Mouse (Mus musculus): ENCODE results near the gene Capn3. TPM values are rescaled to one million over a fixed set of nuclear protein-coding genes. Genes with fewer than 3 reads are reported as not detected.

Capn3 gene
- polyA plus RNA-seq, 1 experiment, result 69.8 TPM

DNA sequence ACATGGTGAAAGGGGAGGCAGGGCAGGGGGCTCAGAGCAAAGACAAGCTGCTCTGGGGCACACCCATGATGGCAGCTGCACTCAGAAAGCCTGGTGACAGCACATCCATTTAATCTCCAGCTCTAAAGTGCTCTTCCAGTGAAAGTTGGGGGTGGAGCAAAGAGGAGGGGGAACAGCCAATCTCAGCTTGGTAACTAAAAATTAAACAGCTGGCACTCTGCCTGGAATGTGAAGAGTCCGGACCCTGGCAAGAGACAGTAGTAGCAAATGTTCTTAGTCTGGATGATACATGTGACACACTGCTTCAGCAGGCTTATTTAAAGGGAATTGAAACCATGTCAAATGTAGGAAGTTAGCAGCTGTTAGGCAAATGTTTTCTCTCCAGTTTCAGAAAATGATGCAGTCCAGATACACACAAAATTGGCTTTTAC, 84.0 kb downstream of the Capn3 start:
- 88% methylated on average over 1 of the region's 1 CpGs for WGBS
- Histone ChIP-seq H3K27me3 (ENCODE audit: control insufficient read depth, insufficient read depth, low read length) (no peaks in the 10 kb centered on the region), H3K36me3 (ENCODE audit: control insufficient read depth, insufficient read depth, low read length) (peaks cover 17% of the 10 kb centered on the region), H3K27ac (ENCODE audit: control insufficient read depth, insufficient read depth, low read length) (no peak overlapping the region), H3K4me1 (replicated peaks; ENCODE audit: control insufficient read depth, insufficient read depth, low read length) (0 out of 2 replicates have a peak, but pooled peaks cover 2% of the 10 kb centered on the region), H3K4me3 (ENCODE audit: control insufficient read depth, insufficient read depth, low read length) (no peak overlapping the region)
- no peak for DNase-seq
- TF ChIP-seq POLR2A (IDR thresholded peaks at IDR 0.05; ENCODE audit: control insufficient read depth, extremely low read depth, insufficient read depth, low read length, poor library complexity) (no peak), CTCF (IDR thresholded peaks at IDR 0.05; ENCODE audit: borderline replicate concordance, control insufficient read depth, extremely low read depth, insufficient read depth, low read length, poor library complexity) (no peak)

DNA sequence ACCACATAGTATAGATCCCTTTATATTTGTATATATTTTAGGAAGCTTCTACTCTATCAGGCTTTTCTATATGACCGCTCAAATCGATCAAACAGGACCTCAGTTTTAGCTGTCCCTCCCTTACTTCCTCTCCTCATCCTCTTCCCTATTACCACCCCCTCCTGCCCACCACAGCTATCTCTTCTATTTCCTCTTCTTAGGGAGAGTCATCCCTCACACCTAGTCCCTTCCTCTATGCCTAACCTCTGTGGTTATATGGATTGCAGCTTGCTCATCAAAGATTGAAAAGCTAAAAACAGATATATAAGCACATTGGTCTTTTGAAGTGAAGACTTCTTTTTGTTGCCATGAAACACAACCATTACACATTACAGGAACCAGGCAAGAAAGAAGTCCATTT, 88.9 kb downstream of the Capn3 start:
- TF ChIP-seq CTCF (IDR thresholded peaks at IDR 0.05; ENCODE audit: borderline replicate concordance, control insufficient read depth, extremely low read depth, insufficient read depth, low read length, poor library complexity) (no peak), POLR2A (IDR thresholded peaks at IDR 0.05; ENCODE audit: control insufficient read depth, extremely low read depth, insufficient read depth, low read length, poor library complexity) (no peak)
- H3K36me3 ChIP-seq (ENCODE audit: control insufficient read depth, insufficient read depth, low read length), result peaks cover 6% of the 10 kb centered on the region; the same call in 1 of the 2 replicates
- no peak for DNase-seq
- 0 out of 2 replicates have a peak, but pooled peaks cover 1% of the 10 kb centered on the region for H3K4me1 ChIP-seq (replicated peaks; ENCODE audit: control insufficient read depth, insufficient read depth, low read length)
- H3K27me3 ChIP-seq (ENCODE audit: control insufficient read depth, insufficient read depth, low read length), result no peaks in the 10 kb centered on the region
- no peak overlapping the region for H3K27ac ChIP-seq (ENCODE audit: control insufficient read depth, insufficient read depth, low read length)
- 54% methylated on average over 2 of the region's 2 CpGs for WGBS
- no peak overlapping the region for H3K4me3 ChIP-seq (ENCODE audit: control insufficient read depth, insufficient read depth, low read length)

Other genes with a start within 250 kb of the Capn3 start
- gene Pla2g4e, start 210.7 kb upstream of the Capn3 start, polyA plus RNA-seq (2012; rRNA removed), result 0.28 and 0.61 TPM in 2 replicates
- 0.15 and 0.19 TPM in 2 replicates for gene Pla2g4d, start 166.8 kb upstream of the Capn3 start, polyA plus RNA-seq (2012; rRNA removed)
- 2.2 and 2.9 TPM in 2 replicates for gene Pla2g4f, start 141.9 kb upstream of the Capn3 start, polyA plus RNA-seq (2012; rRNA removed)
- 38.8 and 40.8 TPM in 2 replicates for gene Vps39, start 102.9 kb upstream of the Capn3 start, polyA plus RNA-seq (2012; rRNA removed)
- gene Ganc, start 52.1 kb upstream of the Capn3 start, polyA plus RNA-seq (2012; rRNA removed), result 15.9 and 17.4 TPM in 2 replicates
- 21.9 and 24.3 TPM in 2 replicates for gene Tmem87a, start 51.9 kb upstream of the Capn3 start, polyA plus RNA-seq (2012; rRNA removed)
- gene Zfp106, start 107.8 kb downstream of the Capn3 start, polyA plus RNA-seq (2012; rRNA removed), result 80.4 and 87.6 TPM in 2 replicates
- gene Snap23, start 111.7 kb downstream of the Capn3 start, polyA plus RNA-seq (2012; rRNA removed), result 7.0 and 7.2 TPM in 2 replicates
- 4.1 and 4.7 TPM in 2 replicates for gene Haus2, start 153.4 kb downstream of the Capn3 start, polyA plus RNA-seq (2012; rRNA removed)
- 12.2 and 12.8 TPM in 2 replicates for gene Lrrc57, start 153.5 kb downstream of the Capn3 start, polyA plus RNA-seq (2012; rRNA removed)
- 2.8 and 3.0 TPM in 2 replicates for gene Stard9, start 173.1 kb downstream of the Capn3 start, polyA plus RNA-seq (2012; rRNA removed)

Data from thymus, adult 2 months (tissue).